In the genomic region with DNA sequence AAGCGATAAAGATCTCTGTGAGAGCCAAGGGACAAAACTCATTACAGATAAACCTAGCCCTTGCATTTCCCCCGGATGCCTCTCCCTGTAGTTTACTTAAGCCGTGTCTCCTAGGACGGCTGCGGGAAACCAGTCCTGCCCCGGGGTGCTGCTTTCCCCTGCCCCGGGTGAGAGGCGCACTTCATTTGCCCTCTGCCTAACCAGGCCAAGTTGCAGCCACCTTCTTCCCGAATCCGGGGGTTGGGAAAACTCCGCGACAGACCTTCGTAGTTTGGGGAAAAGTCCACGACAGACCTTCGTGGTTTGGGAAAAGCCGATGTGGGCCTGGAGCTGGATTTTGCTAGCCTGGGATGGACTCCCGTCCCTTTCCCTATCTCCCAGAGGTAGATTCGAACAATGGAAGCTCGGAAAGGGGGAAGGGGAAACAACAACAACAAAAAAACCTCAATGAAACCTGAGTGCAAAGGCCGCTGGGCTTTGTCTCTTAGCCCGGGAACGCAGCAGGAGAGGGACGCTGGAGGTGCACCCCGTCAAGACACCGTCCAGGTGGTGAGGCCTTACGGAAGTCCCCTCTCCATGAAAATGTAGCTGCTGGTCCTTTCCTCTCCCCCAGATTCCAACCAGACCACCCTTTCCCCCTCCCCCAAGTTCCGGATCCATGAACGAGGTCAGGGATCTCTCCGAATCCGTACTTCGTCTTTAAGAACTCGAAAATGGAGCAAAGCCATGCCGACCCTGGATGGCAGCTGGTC, we compare ENCODE assay signal across 8 mouse cellular contexts. TPM values are rescaled to one million over a fixed set of nuclear protein-coding genes. Genes with fewer than 3 reads are reported as not detected.
DNase-seq lines count a peak whose midpoint lies in the region; ATAC-seq and TF ChIP-seq lines count a peak whose summit lies in the region.

No protein-coding gene starts in this region.

- no peaks in the 10 kb centered on the region for H3K36me3 ChIP-seq in erythroblast, embryonic 14.5 days (ENCODE audit: control insufficient read depth)
- H3K36me3 ChIP-seq in intestine, embryonic 16.5 days (ENCODE audit: control insufficient read depth, insufficient read depth, low read length), result no peaks in the 10 kb centered on the region
- no peaks in the 10 kb centered on the region for H3K36me3 ChIP-seq in limb, embryonic 15.5 days
- no peaks in the 10 kb centered on the region for H3K36me3 ChIP-seq in neural tube, embryonic 11.5 days (ENCODE audit: control insufficient read depth, insufficient read depth, low read length)

- no peak for TF ChIP-seq POLR2A in cerebellum, adult 2 months (IDR thresholded peaks at IDR 0.05; ENCODE audit: borderline replicate concordance, insufficient read depth, low read length)

- DNase-seq in cerebellum, adult 2 months, result peak; percentile 45 to 63
- peak; percentile 21 for DNase-seq in gastrocnemius, postnatal 25 days
- DNase-seq in neural tube, embryonic 11.5 days (ENCODE audit: low spot score), result no peak
- DNase-seq in thymus, postnatal 0 days (ENCODE audit: low spot score), result no peak

- TF ChIP-seq CTCF in cerebellum, adult 2 months (IDR thresholded peaks at IDR 0.05; ENCODE audit: borderline replicate concordance, insufficient read depth, low read depth, low read length), result no peak

- H3K27me3 ChIP-seq in erythroblast, embryonic 14.5 days (ENCODE audit: control insufficient read depth), result peaks cover 56% of the 10 kb centered on the region
- no peaks in the 10 kb centered on the region for H3K27me3 ChIP-seq in cerebellum, adult 2 months (ENCODE audit: control insufficient read depth, insufficient read depth, low read length)
- no peaks in the 10 kb centered on the region for H3K27me3 ChIP-seq in intestine, embryonic 16.5 days (replicated peaks; ENCODE audit: control insufficient read depth, insufficient read depth, low read length)
- no peaks in the 10 kb centered on the region for H3K27me3 ChIP-seq in limb, embryonic 15.5 days
- no peaks in the 10 kb centered on the region for H3K27me3 ChIP-seq in neural tube, embryonic 11.5 days (ENCODE audit: control insufficient read depth, insufficient read depth, low read length)

- no peaks in the 10 kb centered on the region for H3K4me1 ChIP-seq in erythroblast, embryonic 14.5 days (ENCODE audit: control insufficient read depth)
- H3K4me1 ChIP-seq in cerebellum, adult 2 months (ENCODE audit: control insufficient read depth, insufficient read depth, low read length), result no peaks in the 10 kb centered on the region
- H3K4me1 ChIP-seq in intestine, embryonic 16.5 days (ENCODE audit: control insufficient read depth, insufficient read depth, low read length), result peaks cover 15% of the 10 kb centered on the region
- peaks cover 28% of the 10 kb centered on the region for H3K4me1 ChIP-seq in limb, embryonic 15.5 days
- peaks cover 12% of the 10 kb centered on the region; the same call in 1 of the 2 replicates for H3K4me1 ChIP-seq in neural tube, embryonic 11.5 days (ENCODE audit: control insufficient read depth, insufficient read depth, low read length)

- H3K9ac ChIP-seq in intestine, embryonic 16.5 days (ENCODE audit: low read depth, low read length), result peak overlapping the region; percentile 90
- peak overlapping the region; percentile 75 for H3K9ac ChIP-seq in limb, embryonic 15.5 days
- H3K9ac ChIP-seq in neural tube, embryonic 11.5 days (ENCODE audit: low read length), result peak overlapping the region; percentile 91

- no peak for ATAC-seq in erythroblast, adult 5-6 weeks (replicated peaks; ENCODE audit: low FRiP score, poor library complexity, severe bottlenecking)
- peak; percentile 41 for ATAC-seq in intestine, embryonic 16.5 days
- peak; percentile 3; the same call in 1 of the 2 replicates for ATAC-seq in limb, embryonic 15.5 days (ENCODE audit: insufficient number of reproducible peaks, low FRiP score, low TSS enrichment, low read depth)
- peak; percentile 13 for ATAC-seq in neural tube, embryonic 11.5 days (ENCODE audit: insufficient read depth, low FRiP score, low TSS enrichment)

- H3K4me2 ChIP-seq in intestine, embryonic 16.5 days (ENCODE audit: low read depth, low read length), result peak overlapping the region; percentile 98
- H3K4me2 ChIP-seq in limb, embryonic 15.5 days, result peak overlapping the region; percentile 91
- H3K4me2 ChIP-seq in neural tube, embryonic 11.5 days (ENCODE audit: low read depth), result peak overlapping the region; percentile 89

- H3K4me3 ChIP-seq in erythroblast, embryonic 14.5 days (replicated peaks), result peak overlapping the region; percentile 52
- H3K4me3 ChIP-seq in cerebellum, adult 2 months (replicated peaks; ENCODE audit: insufficient read depth, low read depth, low read length), result peak overlapping the region; percentile 97
- peak overlapping the region; percentile 71 for H3K4me3 ChIP-seq in intestine, embryonic 16.5 days (ENCODE audit: low read length)
- peak overlapping the region; percentile 87 for H3K4me3 ChIP-seq in limb, embryonic 15.5 days
- H3K4me3 ChIP-seq in neural tube, embryonic 11.5 days (ENCODE audit: low read depth, low read length), result peak overlapping the region; percentile 67

- peak overlapping the region; percentile 74 for H3K27ac ChIP-seq in cerebellum, adult 2 months (ENCODE audit: insufficient read depth, low read length)
- H3K27ac ChIP-seq in intestine, embryonic 16.5 days (ENCODE audit: low read length), result peak overlapping the region; percentile 98
- H3K27ac ChIP-seq in limb, embryonic 15.5 days, result peak overlapping the region; percentile 99
- H3K27ac ChIP-seq in neural tube, embryonic 11.5 days (ENCODE audit: low read depth, low read length), result peak overlapping the region; percentile 96

- H3K9me3 ChIP-seq in erythroblast, embryonic 14.5 days (ENCODE audit: control insufficient read depth, low read length), result no peaks in the 10 kb centered on the region
- no peaks in the 10 kb centered on the region for H3K9me3 ChIP-seq in intestine, embryonic 16.5 days (ENCODE audit: control insufficient read depth, low read length)
- no peaks in the 10 kb centered on the region for H3K9me3 ChIP-seq in limb, embryonic 15.5 days
- H3K9me3 ChIP-seq in neural tube, embryonic 11.5 days (ENCODE audit: control insufficient read depth, low read length), result no peaks in the 10 kb centered on the region

- WGBS in cerebellum, adult 2 months, result 2% methylated on average over 33 of the region's 33 CpGs
- 1% methylated on average over 33 of the region's 33 CpGs for WGBS in intestine, embryonic 16.5 days
- 2% methylated on average over 33 of the region's 33 CpGs for WGBS in limb, embryonic 15.5 days
- WGBS in neural tube, embryonic 11.5 days, result under 1% methylated on average over 33 of the region's 33 CpGs

RNA-seq across cellular contexts. Expression of gene Ptprg, which starts 0.6 kb away (rescaled TPM):
- not detected in 2 replicates for polyA plus RNA-seq in erythroblast, embryonic 14.5 days (2012)
- total RNA-seq in erythroblast, adult 5-6 weeks (2015; ENCODE audit: low replicate concordance), result not detected in 2 replicates
- total RNA-seq in erythroblast, adult 5-6 weeks (2017; ENCODE audit: low replicate concordance), result not detected in 2 replicates
- polyA plus RNA-seq in cerebellum, adult 2 months (2012; rRNA removed), result 22.0 and 24.4 TPM in 2 replicates
- 10 to 100 TPM; 24.2 to 29.1 TPM for total RNA-seq in gastrocnemius, postnatal 25 days (2021)
- 14.3 and 14.7 TPM in 2 replicates for polyA plus RNA-seq in intestine, embryonic 16.5 days (2015; fragmentation: Nextera tagmentation; extraction: Ambion mirVana)
- 23.6 and 27.3 TPM in 2 replicates for polyA plus RNA-seq in limb, embryonic 15.5 days (2015; fragmentation: Nextera tagmentation; extraction: Ambion mirVana)
- 40.5 and 40.8 TPM in 2 replicates for polyA plus RNA-seq in neural tube, embryonic 11.5 days (2014; fragmentation: Nextera tagmentation; extraction: Ambion mirVana)
- 5.3 and 6.1 TPM in 2 replicates for polyA plus RNA-seq in thymus, postnatal 0 days (2015; fragmentation: Nextera tagmentation; extraction: Ambion mirVana)

Comparison
In these comparisons a context has a peak if more than half of its experiments do, and no peak if none do; other contexts are left out.
1. DNase-seq: peak in cerebellum, adult 2 months (2 of 2) and gastrocnemius, postnatal 25 days (single experiment); none in neural tube, embryonic 11.5 days (single experiment) and thymus, postnatal 0 days (single experiment).
2. Peak in every context shown above with its lines, with median percentiles within 50 percentile points of each other: H3K4me3 ChIP-seq, H3K27ac ChIP-seq, H3K4me2 ChIP-seq and H3K9ac ChIP-seq.